Mouse (Mus musculus) kidney, adult 9 months (tissue): ENCODE results near the gene Slc37a4.
"Not testable (repeated sequence)": the region's sequence is repeated elsewhere in the genome, so short reads cannot be mapped to it uniquely, and the experiment has no call there.

ENCODE experiments used
- DNase-seq: peaks from one replicate; pipeline ENCODE4 v3.0.0; 2022

Gene Slc37a4

DNA sequence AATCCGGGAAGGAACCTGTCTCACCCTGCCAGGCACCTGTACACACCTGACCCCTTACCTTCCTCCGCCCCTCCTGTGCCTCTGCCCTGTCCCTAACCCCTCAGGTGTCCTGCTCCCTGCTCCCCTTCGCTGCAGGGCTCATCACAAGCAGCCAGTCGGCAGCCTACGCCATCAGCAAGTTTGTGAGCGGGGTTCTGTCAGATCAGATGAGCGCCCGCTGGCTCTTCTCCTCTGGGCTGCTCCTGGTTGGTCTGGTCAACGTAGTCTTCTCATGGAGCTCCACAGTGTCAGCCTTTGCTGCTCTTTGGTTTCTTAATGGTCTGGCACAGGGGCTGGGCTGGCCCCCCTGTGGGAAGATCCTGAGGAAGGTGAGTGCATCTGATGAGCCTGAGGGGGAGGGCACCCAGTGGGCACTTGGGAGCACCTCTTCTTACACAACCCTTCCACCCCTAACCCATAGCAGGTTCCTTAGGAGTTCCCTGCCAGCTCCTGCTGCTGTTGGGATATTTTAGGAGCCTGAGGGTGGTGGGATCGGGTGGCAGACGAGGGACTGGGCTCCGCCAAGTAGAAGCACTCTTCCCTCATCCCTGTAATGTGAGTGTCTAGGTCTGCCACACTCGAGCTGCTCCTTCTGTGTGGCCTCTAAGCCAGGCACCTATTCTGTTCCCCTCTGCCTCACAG lies 2.6 kb downstream of the Slc37a4 start:
- DNase-seq: no peak

DNA sequence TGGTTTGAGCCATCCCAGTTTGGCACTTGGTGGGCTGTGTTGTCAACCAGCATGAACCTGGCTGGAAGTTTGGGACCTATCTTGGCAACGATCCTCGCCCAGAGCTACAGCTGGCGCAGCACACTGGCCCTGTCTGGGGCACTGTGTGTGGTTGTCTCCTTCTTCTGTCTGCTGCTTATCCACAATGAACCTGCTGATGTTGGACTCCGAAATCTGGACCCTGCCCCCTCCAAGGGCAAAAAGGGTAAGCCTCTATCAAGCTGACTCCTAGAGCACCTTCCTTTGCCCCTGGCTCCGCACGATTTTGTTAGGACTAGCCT lies 3.1 kb downstream of the Slc37a4 start:
- peak; percentile 72 for DNase-seq

DNA sequence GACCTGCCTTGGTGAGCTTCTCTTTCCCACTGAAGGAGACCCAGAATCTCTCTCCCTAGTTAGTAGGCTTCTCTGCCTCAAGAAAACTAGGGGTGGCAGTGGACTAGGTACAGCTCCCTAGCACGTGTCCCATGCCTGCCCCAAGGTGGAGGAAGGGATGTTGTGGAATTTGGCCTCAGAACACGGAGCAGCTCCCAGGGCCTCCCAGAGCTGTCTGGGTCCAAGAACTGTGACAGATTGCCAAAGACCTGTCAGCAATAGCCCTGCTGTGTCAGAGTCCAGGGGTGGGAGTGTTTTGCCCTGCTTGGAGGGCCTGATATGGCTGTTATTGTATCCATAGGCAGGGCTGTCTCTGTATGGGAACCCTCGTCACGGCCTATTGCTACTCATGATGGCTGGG lies 4.4 kb downstream of the Slc37a4 start:
- peak; percentile 94 for DNase-seq

DNA sequence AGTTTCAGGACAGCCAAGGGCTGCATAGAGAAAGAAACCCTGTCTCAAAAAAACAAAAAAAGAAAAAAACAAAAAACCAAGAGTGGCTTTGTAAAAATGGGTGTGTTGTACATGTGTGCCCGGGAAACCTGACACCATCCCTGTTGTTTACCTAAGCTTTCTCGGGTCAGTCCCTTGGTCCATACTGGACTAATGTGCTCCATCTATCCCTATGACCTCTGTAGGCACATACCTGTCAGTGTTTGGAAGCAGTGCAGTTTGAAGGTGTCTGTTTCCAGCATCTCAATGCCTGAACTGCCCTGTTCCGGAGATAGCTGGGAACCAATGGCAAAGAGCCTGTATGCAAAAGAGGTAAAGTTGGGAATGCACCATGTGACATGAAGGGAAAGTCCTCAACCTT lies 8.4 kb downstream of the Slc37a4 start:
- peak; percentile 8 for DNase-seq

DNA sequence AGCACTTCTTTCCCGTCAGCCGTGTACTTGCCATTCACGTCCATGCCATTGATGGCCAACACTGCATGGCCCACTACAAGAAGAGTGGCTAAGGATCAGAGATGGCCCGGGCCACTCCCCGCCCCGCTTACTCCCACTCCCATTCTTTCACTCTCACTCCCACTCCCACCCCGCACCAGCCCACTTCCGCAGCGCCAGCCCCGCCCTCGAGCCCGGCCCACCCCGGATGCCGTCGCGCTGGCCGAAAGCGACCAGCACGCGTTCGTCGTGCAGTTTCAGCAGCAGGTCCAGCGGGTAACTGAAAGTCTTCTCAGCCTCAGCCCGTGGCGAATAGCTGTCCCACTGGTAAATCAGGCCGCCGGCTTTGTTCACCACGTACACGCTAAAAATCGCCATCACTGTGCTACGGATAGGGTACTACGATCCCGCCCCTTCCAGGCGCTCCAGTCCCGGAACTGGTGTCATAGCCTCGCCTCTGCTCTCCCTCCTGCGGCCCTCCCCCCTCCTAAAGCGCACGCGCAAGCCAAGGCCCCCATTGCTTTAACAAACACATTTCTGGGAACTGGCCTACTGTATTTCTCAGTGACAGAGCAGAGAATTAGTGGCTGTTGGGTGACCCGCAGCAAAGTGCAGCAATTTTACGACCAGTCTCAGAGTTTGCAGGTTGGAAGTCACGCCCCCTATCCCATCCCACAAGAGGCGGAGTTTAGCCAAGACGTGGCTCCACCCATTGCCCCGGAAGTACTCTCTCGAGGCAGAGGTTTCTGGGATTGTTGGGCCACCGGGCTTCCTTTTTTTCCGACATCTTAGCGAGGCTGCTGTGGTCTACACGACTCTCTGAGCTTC lies 10.5 kb downstream of the Slc37a4 start, which contains the start of the genes Rps25 and Trappc4:
TSS of gene Rps25 (plus strand) at position 234 of the 846 bp plus-strand sequence.
TSS of gene Trappc4 (minus strand) at position 695 of the 846 bp plus-strand sequence.
- DNase-seq: peak; percentile 96

DNA sequence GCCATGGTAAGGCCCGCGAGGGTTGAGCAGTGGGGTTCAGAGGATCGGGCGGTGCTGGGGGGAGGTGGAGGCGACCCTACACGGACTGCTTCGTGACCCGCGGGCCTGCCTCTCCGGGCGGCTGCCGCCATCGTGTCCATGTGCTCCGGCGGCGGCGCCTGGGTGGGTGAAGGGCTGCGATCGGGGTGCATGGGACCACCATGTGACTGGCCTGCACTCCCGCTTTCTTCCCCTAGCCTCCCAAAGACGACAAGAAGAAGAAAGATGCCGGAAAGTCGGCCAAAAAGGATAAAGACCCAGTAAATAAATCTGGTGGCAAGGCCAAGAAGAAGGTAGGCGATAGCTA lies 11.1 kb downstream of the Slc37a4 start:
- no peak for DNase-seq

DNA sequence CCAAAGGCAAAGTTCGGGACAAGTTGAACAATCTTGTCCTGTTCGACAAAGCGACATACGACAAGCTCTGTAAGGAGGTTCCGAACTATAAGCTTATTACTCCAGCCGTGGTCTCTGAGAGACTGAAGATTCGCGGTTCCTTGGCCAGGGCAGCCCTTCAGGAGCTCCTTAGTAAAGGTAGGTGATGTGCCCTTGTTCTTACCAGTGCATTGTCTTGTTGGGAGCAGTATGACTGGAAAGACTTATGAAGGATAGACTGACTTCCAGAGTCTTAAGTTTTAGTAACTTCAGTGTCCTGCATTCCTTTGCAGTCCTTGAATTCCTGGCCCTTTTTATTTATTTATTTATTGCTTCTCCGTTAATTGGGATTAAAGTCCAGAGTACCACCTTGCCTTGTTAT lies 12.0 kb downstream of the Slc37a4 start:
- DNase-seq: not testable (repeated sequence)

DNA sequence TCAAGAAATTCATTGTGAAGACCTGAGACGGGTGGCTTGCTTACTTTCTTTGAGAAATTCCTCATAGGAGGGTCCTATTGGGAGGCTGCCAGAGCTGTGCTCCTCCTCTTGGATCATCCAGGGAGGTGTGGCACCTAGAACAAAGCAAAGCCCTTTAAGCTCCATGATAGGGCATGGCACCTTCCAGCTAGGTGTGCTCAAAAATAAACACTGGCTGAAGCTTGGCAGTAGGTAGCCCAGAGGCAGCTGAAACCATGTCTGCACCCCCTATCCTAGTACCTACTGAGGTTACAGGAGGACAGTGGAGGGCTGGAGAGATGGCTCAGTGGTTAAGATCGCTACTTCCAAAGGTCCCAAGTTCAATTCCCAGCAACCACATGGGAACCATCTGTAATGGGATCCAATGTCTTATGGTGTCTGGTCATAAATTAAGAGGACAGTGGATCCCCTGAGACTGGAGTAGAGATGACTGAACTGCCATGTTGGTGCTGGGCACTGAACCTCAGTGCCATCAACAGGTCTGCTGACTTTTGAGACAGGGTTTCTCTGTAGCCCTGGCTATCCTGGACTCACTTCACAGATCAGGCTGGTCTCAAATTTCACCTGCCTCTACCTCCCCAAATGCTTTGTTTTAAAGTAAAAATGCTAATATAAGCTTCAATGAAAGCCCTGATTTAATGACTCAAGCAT lies 14.1 kb downstream of the Slc37a4 start:
- DNase-seq: peak; percentile 10

DNA sequence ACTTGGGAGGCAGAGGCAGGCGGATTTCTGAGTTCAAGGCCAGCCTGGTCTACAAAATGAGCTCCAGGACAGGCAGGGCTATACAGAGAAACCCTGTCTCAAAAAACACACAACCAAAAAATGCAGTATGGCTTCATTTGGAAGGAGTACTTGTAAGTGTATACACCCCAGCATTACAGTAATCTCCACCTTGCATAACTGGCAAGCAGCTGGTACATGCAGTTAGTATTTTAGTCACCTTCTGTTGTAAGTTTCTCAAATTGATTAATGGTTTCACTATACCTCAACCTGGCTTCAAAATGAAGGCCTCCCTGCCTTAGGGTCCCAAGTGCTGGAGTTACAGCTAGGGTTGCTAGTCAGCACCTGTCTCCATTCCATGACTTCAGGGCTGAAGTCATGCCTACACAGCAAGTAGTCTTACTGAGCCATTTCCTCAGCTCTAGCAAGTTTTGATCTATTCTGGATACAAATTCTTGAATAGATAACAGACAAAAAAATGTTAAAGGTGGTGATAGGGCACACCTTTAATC lies 15.0 kb downstream of the Slc37a4 start:
- DNase-seq: no peak

DNA sequence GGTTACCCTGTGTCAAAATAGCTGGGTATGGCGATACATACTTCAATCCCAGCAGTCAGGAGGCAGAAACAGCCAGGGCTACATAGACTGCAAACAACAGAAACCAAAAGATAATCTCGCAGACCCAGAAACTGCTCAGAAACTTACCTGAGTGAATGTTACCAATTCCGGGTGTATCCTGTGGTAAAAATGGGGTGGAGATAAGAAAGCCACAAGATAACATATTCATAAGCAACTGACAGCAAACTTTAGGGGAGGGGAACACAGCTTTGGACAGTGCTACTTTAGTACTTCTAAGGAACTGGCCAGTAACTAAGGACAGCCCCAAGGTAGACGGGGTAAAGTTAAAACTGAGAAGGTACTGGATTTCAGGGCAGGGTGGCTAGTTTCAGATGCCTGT lies 15.7 kb downstream of the Slc37a4 start:
- no peak for DNase-seq

DNA sequence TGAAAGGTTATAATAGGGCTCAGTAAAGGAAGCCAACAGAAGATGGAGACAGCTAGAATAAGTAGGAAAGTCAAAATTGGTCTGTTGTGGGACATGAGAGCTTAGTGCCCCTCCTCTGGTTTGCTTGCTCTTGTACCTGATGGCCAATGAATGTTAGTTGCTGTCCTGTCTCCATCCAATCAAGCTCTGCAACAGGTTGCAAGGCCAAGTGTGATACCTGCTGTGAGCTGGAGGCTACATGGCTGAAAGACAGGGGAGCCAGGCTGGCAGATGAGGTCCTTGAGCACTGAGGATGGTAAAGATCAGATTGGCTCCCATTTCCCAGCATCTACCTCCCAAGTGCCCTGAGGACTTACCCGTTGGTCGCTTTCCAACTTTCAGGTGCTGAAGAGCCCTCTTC lies 16.1 kb downstream of the Slc37a4 start:
- no peak for DNase-seq

DNA sequence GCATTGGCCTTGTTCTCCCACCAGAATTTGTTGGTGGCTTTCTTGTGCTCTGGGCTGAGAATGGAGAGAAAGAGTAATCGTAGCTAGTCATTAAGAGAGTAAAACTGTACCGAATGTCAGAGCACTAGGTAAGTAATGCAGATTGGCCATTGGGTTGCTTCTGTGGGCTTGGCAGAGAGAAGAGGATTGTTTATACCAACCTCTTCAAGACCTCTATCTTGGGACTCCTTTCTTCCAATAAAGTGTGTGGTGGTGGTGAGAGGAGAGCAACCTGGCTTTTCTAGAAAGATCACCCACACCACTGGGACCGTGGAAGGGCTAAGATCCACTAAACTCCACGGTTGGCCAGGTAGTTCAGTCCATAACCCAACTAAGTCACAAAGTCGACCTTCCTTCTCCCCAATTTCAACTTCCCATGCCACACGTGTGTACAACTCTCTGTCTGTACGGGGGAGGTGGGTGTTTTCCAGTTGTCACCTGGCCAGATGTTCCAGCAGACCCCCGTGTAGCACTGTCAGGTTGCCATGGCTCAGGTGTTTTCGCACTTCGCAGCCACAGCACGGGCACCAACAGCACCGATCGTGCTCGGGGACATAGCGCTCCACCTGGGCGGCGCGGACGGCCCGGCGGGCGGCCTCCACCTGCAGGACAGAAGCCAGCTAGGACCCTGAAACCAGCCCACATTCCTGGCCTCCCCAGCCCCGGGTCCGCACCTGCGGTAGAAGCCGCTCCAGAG lies 20.7 kb downstream of the Slc37a4 start:
- DNase-seq: peak; percentile 27

DNA sequence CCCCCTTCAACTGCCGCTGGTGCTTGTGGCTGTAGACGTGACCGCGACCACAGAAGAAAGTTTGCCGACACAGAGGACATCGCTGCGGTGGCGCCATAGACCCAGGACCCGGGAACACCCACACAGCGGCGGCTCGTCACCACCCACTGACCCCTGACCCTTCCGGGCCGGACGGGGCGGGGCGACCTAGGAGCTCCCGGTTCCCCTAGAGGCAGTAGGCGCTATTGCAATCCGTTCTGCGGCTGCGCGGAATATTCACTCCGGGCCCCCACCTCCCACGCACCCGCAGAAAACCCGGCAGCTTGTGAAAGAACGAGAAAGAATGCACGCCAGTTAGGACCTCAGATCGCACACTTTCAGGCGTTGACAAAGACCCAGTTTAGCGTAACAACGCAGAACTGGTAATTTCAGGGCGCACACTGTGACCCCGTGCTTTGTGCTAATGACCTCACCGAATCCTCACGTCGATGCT lies 21.3 kb downstream of the Slc37a4 start:
- peak; percentile 96 for DNase-seq

DNA sequence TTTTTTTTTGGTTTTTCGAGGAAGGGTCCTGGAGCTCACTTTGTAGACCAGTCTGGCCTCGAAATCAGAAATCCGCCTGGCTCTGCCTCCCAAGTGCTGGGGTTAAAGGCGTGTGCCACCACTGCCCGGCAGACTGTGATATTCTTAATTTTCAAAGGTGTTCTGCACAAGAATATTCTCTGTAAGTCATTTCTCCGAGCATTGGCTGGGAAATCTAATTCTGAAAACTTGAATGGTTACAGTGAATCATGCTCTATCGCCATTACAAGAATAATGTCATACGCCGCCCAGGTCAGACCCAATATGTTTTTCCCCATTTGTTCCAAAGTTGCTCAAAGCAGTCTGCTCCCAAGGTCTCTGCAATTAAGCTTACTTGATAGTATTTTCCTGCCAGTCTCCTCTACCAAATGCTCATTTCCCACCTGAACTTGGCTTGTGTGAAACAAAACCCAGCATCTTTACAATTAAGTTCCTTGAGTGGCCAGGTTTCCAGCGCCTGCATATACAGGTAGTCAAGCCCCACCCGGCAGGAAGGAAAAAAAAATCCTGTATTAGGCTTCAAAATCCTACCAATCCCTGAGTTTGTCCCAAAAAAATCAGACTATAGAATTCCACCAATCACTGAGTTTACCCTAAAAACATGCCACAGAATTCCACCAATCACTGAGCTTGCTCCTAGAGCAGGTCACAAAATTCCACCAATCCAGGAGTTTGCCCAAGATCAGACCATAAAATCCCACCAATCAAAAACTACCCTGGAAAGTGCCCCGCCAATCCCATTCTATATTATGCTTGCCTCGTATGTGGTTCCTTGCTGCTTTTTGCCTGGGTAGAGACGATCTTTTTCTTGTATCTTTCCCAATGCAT lies 22.1 kb downstream of the Slc37a4 start, which contains the start of gene Ccdc84:
TSS of gene Ccdc84 (minus strand) at position 51 of the 867 bp plus-strand sequence.
- no peak for DNase-seq

DNA sequence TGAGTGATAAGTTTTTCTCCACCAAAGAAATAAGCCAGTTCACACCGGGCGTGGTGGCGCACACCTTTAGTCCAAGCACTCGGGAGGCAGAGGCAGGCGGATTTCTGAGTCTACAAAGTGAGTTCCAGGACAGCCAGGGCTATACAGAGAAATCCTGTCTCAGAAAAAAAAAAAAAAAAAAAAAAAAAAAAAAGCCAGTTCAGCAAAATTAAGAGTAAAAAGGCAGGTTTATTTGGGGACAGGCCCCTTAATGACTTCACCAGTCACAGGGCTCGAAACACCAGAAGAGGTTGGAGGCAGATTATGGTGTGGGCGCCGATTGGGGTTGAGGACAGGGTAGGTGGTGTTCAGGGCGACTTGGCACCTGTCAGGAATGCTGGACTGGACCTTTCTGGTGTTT lies 23.1 kb downstream of the Slc37a4 start:
- DNase-seq: not testable (repeated sequence)

DNA sequence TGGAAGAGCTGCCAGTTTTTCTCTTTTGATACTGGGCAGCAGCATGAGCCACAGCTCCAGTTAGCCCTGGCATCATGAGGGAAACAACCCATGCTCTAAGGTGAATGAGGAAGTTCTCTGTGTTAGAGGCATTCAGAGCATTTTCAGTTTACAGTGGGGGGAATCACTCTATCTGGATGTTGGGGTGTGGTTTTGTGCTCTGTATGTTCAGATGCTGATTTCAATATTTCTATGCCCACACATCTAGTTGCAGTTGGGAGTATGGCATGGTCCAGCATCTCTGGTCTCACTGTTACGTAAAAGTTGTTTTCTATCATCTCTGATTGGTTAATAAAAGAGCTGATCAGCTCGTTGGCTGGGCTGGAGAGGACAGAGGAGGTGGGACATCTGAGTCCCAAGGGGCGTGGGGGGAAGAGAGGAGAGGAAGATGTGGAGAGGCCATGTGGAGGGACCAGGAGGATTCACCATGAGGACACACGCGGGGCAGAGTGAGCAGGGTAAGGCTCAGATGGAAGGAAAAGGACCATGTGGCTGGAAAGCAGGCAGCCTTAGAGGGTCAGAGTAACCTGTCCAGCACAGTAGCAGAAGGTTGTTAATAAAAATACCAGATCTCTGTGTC lies 23.7 kb downstream of the Slc37a4 start:
- no peak for DNase-seq

DNA sequence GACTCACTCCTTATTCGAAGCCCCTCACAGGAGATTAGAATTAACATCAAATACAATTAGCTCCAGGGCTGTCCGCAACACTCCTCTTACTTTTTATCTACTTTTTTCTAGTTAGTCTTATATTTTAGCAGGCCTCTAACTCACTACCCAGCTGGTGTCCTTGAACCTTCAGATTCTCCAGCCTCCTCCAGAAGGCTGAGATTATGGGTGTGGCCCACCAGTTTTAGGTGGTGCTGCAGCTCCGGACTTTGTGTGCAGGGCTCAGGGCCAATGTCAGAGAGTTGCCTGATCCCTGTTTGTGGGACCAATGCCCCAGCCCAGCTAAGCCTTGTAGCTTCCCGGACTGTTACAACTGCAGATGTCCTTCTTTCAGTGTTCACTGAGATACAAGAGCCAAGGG lies 26.9 kb downstream of the Slc37a4 start:
- no peak for DNase-seq

DNA sequence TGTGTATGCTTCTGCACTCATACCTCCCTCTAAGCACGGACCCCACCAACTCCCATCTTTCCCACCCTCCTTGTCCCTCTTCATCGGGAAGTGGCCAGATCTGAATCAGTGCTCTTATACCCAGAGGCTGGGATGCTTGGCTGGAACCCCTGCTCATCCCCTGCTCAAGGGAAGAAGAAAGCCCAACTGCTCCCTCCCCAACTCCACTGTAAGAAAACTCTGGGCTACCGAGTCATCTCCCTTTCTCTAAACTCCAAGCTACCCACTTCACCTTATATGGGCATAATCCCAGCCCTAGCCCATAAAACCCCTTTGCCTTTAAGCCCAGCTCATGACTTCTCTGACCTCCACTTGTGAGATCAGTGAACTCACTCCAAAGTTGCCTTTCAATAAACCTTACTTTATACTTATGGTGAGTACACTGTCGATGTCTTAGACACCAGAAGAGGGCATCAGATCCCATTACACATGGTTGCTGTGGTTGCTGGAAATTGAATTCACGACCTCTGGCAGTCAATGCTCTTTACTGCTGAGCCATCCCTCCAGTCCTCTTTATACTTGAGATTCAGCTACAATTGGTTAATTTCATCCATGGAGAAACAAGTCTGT lies 36.0 kb downstream of the Slc37a4 start:
- DNase-seq: no peak

DNA sequence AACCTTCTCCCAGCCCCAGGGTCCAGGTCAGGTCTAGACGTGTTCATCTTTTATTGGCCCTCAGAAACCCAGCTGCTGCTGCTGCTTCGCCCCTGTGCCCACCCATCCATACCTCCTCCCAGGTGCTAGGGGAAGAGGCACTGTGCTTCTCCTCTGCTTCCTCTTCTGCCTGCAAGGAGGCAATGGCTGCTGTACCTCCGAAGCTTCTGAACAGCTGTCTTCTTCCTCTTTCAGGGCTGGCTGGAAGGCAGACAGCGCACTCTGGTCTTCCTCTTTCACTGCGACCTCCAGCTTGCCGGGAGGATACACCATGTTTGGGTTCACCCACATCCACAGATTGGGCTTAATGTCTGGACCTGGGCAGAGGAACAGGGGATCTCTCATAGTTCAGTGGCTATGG lies 39.1 kb downstream of the Slc37a4 start:
- DNase-seq: no peak

DNA sequence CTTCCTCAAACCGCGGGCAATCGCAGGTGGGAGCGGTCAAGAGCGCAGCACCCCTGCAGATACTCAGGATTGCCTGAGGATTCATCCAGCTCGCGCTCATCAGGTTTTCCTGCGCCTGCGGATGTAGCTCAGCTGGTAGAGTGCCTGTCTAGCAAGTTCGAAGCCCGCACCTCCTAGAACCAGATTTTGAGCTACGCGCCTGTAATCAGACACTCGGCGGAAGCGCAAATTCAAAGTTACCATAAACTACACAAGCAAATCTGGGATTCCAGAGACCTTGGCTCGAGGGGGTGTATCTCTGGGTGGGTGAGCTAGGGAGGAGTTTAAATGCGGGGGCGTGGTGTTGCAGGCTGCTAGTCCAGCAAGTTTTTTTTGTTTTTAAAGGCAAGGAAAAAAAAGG lies 44.3 kb downstream of the Slc37a4 start, which contains the start of gene Foxr1:
TSS of gene Foxr1 (minus strand) at position 176 of the 400 bp plus-strand sequence.
- DNase-seq: no peak
